Mouse (Mus musculus) brain, embryonic 14.5 days (tissue): ENCODE measurements around the gene Tyms. TPM values are rescaled to one million over a fixed set of nuclear protein-coding genes. Genes with fewer than 3 reads are reported as not detected.

Source experiments
- DNase-seq: peaks from one replicate; pipeline ENCODE4 v3.0.0-alpha.2; 2011; ENCODE audit warnings: low read depth
- CTCF ChIP-seq: fragments of 200-500 bp; IDR thresholded peaks from 2 replicates; pipeline ENCODE4 v1.5.1; 2012; ENCODE audit warnings: inconsistent platforms, mild to moderate bottlenecking, moderate library complexity, borderline replicate concordance; ENCODE audit not compliant: insufficient read depth, insufficient read length; ENCODE audit errors: extremely low read depth
- POLR2A ChIP-seq: fragments of 200-500 bp; IDR thresholded peaks from 2 replicates; pipeline ENCODE4 v1.6.1; 2012; ENCODE audit warnings: mild to moderate bottlenecking, inconsistent platforms, borderline replicate concordance; ENCODE audit not compliant: poor library complexity, insufficient read depth, insufficient read length, severe bottlenecking; ENCODE audit errors: extremely low read depth
- polyA plus RNA-seq: library from polyadenylated mRNA; depleted of rRNA; stranded (reverse); fragments of >200 nt; gene quantifications from 2 replicates; pipeline ENCODE4 v1.2.3, GENCODE M21; 2012; rRNA removed

Gene Tyms
- polyA plus RNA-seq, 1 experiment: 43.0 TPM

- peak; percentile 90 for DNase-seq
These were observed 60.5 kb downstream of the Tyms start, which contains the start of gene Il6 for GRCm38 (mm10) chr5:30012726-30013503. TSS of gene Il6 (plus strand) at chr5:30013114.

More at GRCm38 (mm10) chr5:30012726-30013503, 60.5 kb downstream of the Tyms start, which contains the start of gene Il6:
- TF ChIP-seq CTCF: peak; percentile 43; the same call in 1 of the 2 replicates
- no peak for TF ChIP-seq POLR2A

Other genes with a start within 250 kb of the Tyms start
- gene Il6, start 60.5 kb downstream of the Tyms start, polyA plus RNA-seq: not detected in 2 replicates
- 33.4 and 36.6 TPM in 2 replicates for gene Garem2, start 31.5 kb upstream of the Tyms start, polyA plus RNA-seq
- 2.9 and 4.3 TPM in 2 replicates for gene 3110082J24Rik, start 32.5 kb upstream of the Tyms start, polyA plus RNA-seq
- gene Hadha, start 81.5 kb upstream of the Tyms start, polyA plus RNA-seq: 58.8 and 67.3 TPM in 2 replicates
- gene Hadhb, start 81.6 kb upstream of the Tyms start, polyA plus RNA-seq: 37.6 and 47.5 TPM in 2 replicates
- gene Adgrf3, start 132.1 kb upstream of the Tyms start, polyA plus RNA-seq: 0.03 TPM in 1 of 2 replicates, not detected in the other
- 46.1 and 57.4 TPM in 2 replicates for gene Selenoi, start 159.0 kb upstream of the Tyms start, polyA plus RNA-seq
- gene Drc1, start 207.8 kb upstream of the Tyms start, polyA plus RNA-seq: 2.7 and 4.0 TPM in 2 replicates